9 mouse cellular contexts compared by ENCODE assay signal in genomic region chr10:70195786-70196185, GRCm38 (mm10). TPM values are rescaled to one million over a fixed set of nuclear protein-coding genes. Genes with fewer than 3 reads are reported as not detected.
DNase-seq lines count a peak whose midpoint lies in the region; ATAC-seq and TF ChIP-seq lines count a peak whose summit lies in the region.
"Had no signal": no experiment of that assay in that cellular context is flagged by ENCODE, and none has a peak within 500 bp of the region (broad histone marks: within the 10 kb centered on the region; RNA-seq: fewer than 3 reads in every experiment).

No protein-coding gene starts in this region.

- ATAC-seq in forebrain, embryonic 11.5 days (replicated peaks; ENCODE audit: low FRiP score) = no peak
- ATAC-seq in hindbrain, embryonic 15.5 days (ENCODE audit: low FRiP score, low read depth) = 0 out of 2 replicates have a peak, but pooled peaks have one; percentile 54
- ATAC-seq in liver, embryonic 12.5 days = peak; percentile 37; the same call in 1 of the 2 replicates
- no peak for ATAC-seq in megakaryocyte, adult 5-6 weeks (ENCODE audit: poor library complexity, severe bottlenecking)

- no peak overlapping the region for H3K4me2 ChIP-seq in forebrain, embryonic 11.5 days (ENCODE audit: low read depth, low read length, severe bottlenecking)
- H3K4me2 ChIP-seq in hindbrain, embryonic 15.5 days = no peak overlapping the region
- H3K4me2 ChIP-seq in liver, embryonic 12.5 days = no peak overlapping the region

- TF ChIP-seq EP300 in MEL (IDR thresholded peaks at IDR 0.05; ENCODE audit: low read depth in 1 of 2, low read length in 2 of 2) = no peak

- no peaks in the 10 kb centered on the region for H3K79me2 ChIP-seq in MEL (ENCODE audit: control insufficient read depth, insufficient read depth, low read length, poor library complexity)

- TF ChIP-seq POLR2A in MEL (IDR thresholded peaks at IDR 0.05; ENCODE audit: control insufficient read depth in 1 of 2, insufficient read depth in 1 of 2, low read depth in 1 of 2, low read length in 2 of 2, poor library complexity in 1 of 2) = no peak

- H3K4me3 ChIP-seq in forebrain, embryonic 10.5 days = no peak overlapping the region
- H3K4me3 ChIP-seq in forebrain, embryonic 11.5 days (ENCODE audit: low read depth, low read length) = no peak overlapping the region
- peak overlapping the region; percentile 4 to 31 for H3K4me3 ChIP-seq in MEL (ENCODE audit: control insufficient read depth in 1 of 2, insufficient read depth in 1 of 2, low read depth in 2 of 2, low read length in 2 of 2)
- no peak overlapping the region for H3K4me3 ChIP-seq in hindbrain, embryonic 15.5 days
- H3K4me3 ChIP-seq in liver, embryonic 12.5 days = no peak overlapping the region

- peaks cover 10% of the 10 kb centered on the region for H3K4me1 ChIP-seq in forebrain, embryonic 10.5 days
- H3K4me1 ChIP-seq in forebrain, embryonic 11.5 days (replicated peaks; ENCODE audit: control insufficient read depth, insufficient read depth, low read length) = no peaks in the 10 kb centered on the region
- peaks cover 0 to 20% of the 10 kb centered on the region in 2 experiments; a peak in 2 of 4 replicates for H3K4me1 ChIP-seq in MEL (ENCODE audit: control insufficient read depth in 1 of 2, insufficient read depth in 2 of 2, low read length in 2 of 2)
- H3K4me1 ChIP-seq in hindbrain, embryonic 15.5 days (replicated peaks) = peaks cover 5% of the 10 kb centered on the region; the same call in 1 of the 2 replicates
- peaks cover 14% of the 10 kb centered on the region for H3K4me1 ChIP-seq in liver, embryonic 12.5 days

- 60% methylated on average over 7 of the region's 7 CpGs for WGBS in forebrain, embryonic 10.5 days
- WGBS in forebrain, embryonic 11.5 days = 59% methylated on average over 7 of the region's 7 CpGs
- WGBS in hindbrain, embryonic 15.5 days = 56% methylated on average over 7 of the region's 7 CpGs
- WGBS in liver, embryonic 12.5 days (ENCODE audit: insufficient replicate concordance) = 47% methylated on average over 7 of the region's 7 CpGs

- H3K27ac ChIP-seq in forebrain, embryonic 10.5 days = no peak overlapping the region
- H3K27ac ChIP-seq in forebrain, embryonic 11.5 days (ENCODE audit: low read depth, low read length) = no peak overlapping the region
- peak overlapping the region; percentile 76 for H3K27ac ChIP-seq in MEL (ENCODE audit: control insufficient read depth, low read depth, low read length)
- H3K27ac ChIP-seq in hindbrain, embryonic 15.5 days (replicated peaks) = no peak overlapping the region
- H3K27ac ChIP-seq in liver, embryonic 12.5 days = peak overlapping the region; percentile 62; the same call in 1 of the 2 replicates

- TF ChIP-seq RAD21 in MEL (IDR thresholded peaks at IDR 0.05; ENCODE audit: low read depth, low read length) = peak; percentile 23

- H3K36me3 ChIP-seq in forebrain, embryonic 10.5 days (replicated peaks) = peaks cover 40% of the 10 kb centered on the region
- no peaks in the 10 kb centered on the region for H3K36me3 ChIP-seq in forebrain, embryonic 11.5 days (ENCODE audit: control insufficient read depth, insufficient read depth, low read length)
- H3K36me3 ChIP-seq in MEL (ENCODE audit: control insufficient read depth in 1 of 2, insufficient read depth in 2 of 2, low read length in 2 of 2) = peaks cover 0 to 14% of the 10 kb centered on the region in 2 experiments; a peak in 2 of 4 replicates
- H3K36me3 ChIP-seq in hindbrain, embryonic 15.5 days = peaks cover 5% of the 10 kb centered on the region; the same call in 1 of the 2 replicates
- H3K36me3 ChIP-seq in liver, embryonic 12.5 days = peaks cover 30% of the 10 kb centered on the region

- H3K27me3 ChIP-seq in forebrain, embryonic 10.5 days (ENCODE audit: poor library complexity, severe bottlenecking) = no peaks in the 10 kb centered on the region
- no peaks in the 10 kb centered on the region for H3K27me3 ChIP-seq in forebrain, embryonic 11.5 days (ENCODE audit: control insufficient read depth, insufficient read depth, low read length)
- no peaks in the 10 kb centered on the region for H3K27me3 ChIP-seq in MEL (ENCODE audit: control insufficient read depth in 1 of 2, insufficient read depth in 2 of 2, low read length in 2 of 2)
- H3K27me3 ChIP-seq in hindbrain, embryonic 15.5 days = no peaks in the 10 kb centered on the region
- no peaks in the 10 kb centered on the region for H3K27me3 ChIP-seq in liver, embryonic 12.5 days (replicated peaks)
- H3K27me3 ChIP-seq: CH12.LX had no signal

- peak; percentile 5 to 32 (median 15); a peak in 2 of 6 replicates for TF ChIP-seq CTCF in MEL (IDR thresholded peaks at IDR 0.05 in 2 of 3, conservative IDR thresholded peaks at IDR 0.05 in 1 of 3; ENCODE audit: control insufficient read depth in 1 of 3, insufficient read depth in 1 of 3, low read depth in 2 of 3, low read length in 3 of 3, poor library complexity in 1 of 3, severe bottlenecking in 1 of 3)

- no peaks in the 10 kb centered on the region for H3K9me3 ChIP-seq in forebrain, embryonic 10.5 days
- H3K9me3 ChIP-seq in forebrain, embryonic 11.5 days (ENCODE audit: control insufficient read depth, low read length) = no peaks in the 10 kb centered on the region
- no peaks in the 10 kb centered on the region for H3K9me3 ChIP-seq in MEL (replicated peaks; ENCODE audit: insufficient read depth, low read length)
- no peaks in the 10 kb centered on the region for H3K9me3 ChIP-seq in hindbrain, embryonic 15.5 days
- no peaks in the 10 kb centered on the region for H3K9me3 ChIP-seq in liver, embryonic 12.5 days (replicated peaks)

- DNase-seq in forebrain, embryonic 10.5 days (ENCODE audit: extremely low spot score, low spot score) = peak; percentile 27
- DNase-seq in forebrain, embryonic 11.5 days (ENCODE audit: low spot score) = no peak
- DNase-seq in MEL (ENCODE audit: low read depth, low spot score) = peak; percentile 59
- DNase-seq in skeletal muscle tissue, adult 2 months (ENCODE audit: low read depth, low spot score) = peak; percentile 49
- no peak for DNase-seq in left cerebral cortex, adult 18-20 months (ENCODE audit: low spot score in 2 of 2)

- H3K9ac ChIP-seq in forebrain, embryonic 11.5 days (ENCODE audit: low read length) = no peak overlapping the region
- peak overlapping the region; percentile 32; the same call in 1 of the 2 replicates for H3K9ac ChIP-seq in MEL (ENCODE audit: control insufficient read depth, low read depth, low read length, poor library complexity, severe bottlenecking)
- H3K9ac ChIP-seq in hindbrain, embryonic 15.5 days = no peak overlapping the region
- H3K9ac ChIP-seq in liver, embryonic 12.5 days = no peak overlapping the region

TF ChIP-seq in MEL, 35 proteins besides CTCF, POLR2A, EP300 and RAD21:
- no peak for TF ChIP-seq POLR2AphosphoS5 (IDR thresholded peaks at IDR 0.05; ENCODE audit: borderline replicate concordance, low read depth, low read length)
- TF ChIP-seq MYB (IDR thresholded peaks at IDR 0.05; ENCODE audit: low read depth, low read length) = no peak
- no peak for TF ChIP-seq KAT2A (conservative IDR thresholded peaks at IDR 0.05; ENCODE audit: low read depth, low read length)
- no peak for TF ChIP-seq BHLHE40 (IDR thresholded peaks at IDR 0.05; ENCODE audit: borderline replicate concordance, low read depth, low read length)
- no peak for TF ChIP-seq TAL1 (IDR thresholded peaks at IDR 0.05; ENCODE audit: low read length)
- no peak for TF ChIP-seq MEF2A (IDR thresholded peaks at IDR 0.05; ENCODE audit: extremely low read depth, insufficient replicate concordance, low read depth, low read length, poor library complexity, severe bottlenecking)
- no peak for TF ChIP-seq NELFE (IDR thresholded peaks at IDR 0.05; ENCODE audit: low read depth, low read length)
- no peak for TF ChIP-seq ETS1 (IDR thresholded peaks at IDR 0.05; ENCODE audit: low read depth, low read length)
- no peak for TF ChIP-seq MXI1 (IDR thresholded peaks at IDR 0.05; ENCODE audit: low read depth, low read length)
- TF ChIP-seq JUND (IDR thresholded peaks at IDR 0.05; ENCODE audit: low read depth, low read length) = no peak
- no peak for TF ChIP-seq ZMIZ1 (IDR thresholded peaks at IDR 0.05; ENCODE audit: low read depth, low read length)
- no peak for TF ChIP-seq ZC3H11A (IDR thresholded peaks at IDR 0.05; ENCODE audit: low read depth, low read length)
- no peak for TF ChIP-seq ZNF384 (IDR thresholded peaks at IDR 0.05; ENCODE audit: low read depth, low read length)

RNA-seq across cellular contexts. Expression of gene Mrln, which starts 8.7 kb away (rescaled TPM):
- polyA plus RNA-seq in forebrain, embryonic 10.5 days (2016; fragmentation: Nextera tagmentation; extraction: Ambion mirVana) = 1.5 TPM in 1 of 2 replicates, not detected in the other
- 0.94 TPM in 1 of 2 replicates, not detected in the other for polyA plus RNA-seq in forebrain, embryonic 11.5 days (2014; fragmentation: Nextera tagmentation; extraction: Ambion mirVana)
- not detected in 2 replicates for total RNA-seq in MEL (2012; rRNA removed)
- not detected for polyA plus RNA-seq in MEL (2012; ENCODE audit: insufficient read depth in 1 of 2, insufficient read length in 2 of 2, low read depth in 1 of 2, low replicate concordance in 2 of 2, missing spikeins in 1 of 2)
- polyA plus RNA-seq in hindbrain, embryonic 15.5 days (2015; fragmentation: Nextera tagmentation; extraction: Ambion mirVana) = 1.8 and 2.0 TPM in 2 replicates
- polyA plus RNA-seq in liver, embryonic 12.5 days (2016; fragmentation: Nextera tagmentation; extraction: Ambion mirVana) = 0.35 and 0.87 TPM in 2 replicates
- not detected in 2 replicates for total RNA-seq in megakaryocyte, adult 5-6 weeks (2015)
- not detected in 2 replicates for total RNA-seq in megakaryocyte, adult 5-6 weeks (2017)
- total RNA-seq in left cerebral cortex, adult 18-20 months (2021) = not detected
- total RNA-seq: CH12.LX had no signal

RNA-seq across cellular contexts. Expression of gene Slc16a9, which starts 49.1 kb away (rescaled TPM):
- 0.09 and 0.29 TPM in 2 replicates for polyA plus RNA-seq in forebrain, embryonic 10.5 days (2016; fragmentation: Nextera tagmentation; extraction: Ambion mirVana)
- 0.25 and 0.29 TPM in 2 replicates for polyA plus RNA-seq in forebrain, embryonic 11.5 days (2014; fragmentation: Nextera tagmentation; extraction: Ambion mirVana)
- not detected in 2 replicates for total RNA-seq in MEL (2012; rRNA removed)
- not detected for polyA plus RNA-seq in MEL (2012; ENCODE audit: insufficient read depth in 1 of 2, insufficient read length in 2 of 2, low read depth in 1 of 2, low replicate concordance in 2 of 2, missing spikeins in 1 of 2)
- 1.6 and 3.6 TPM in 2 replicates for polyA plus RNA-seq in hindbrain, embryonic 15.5 days (2015; fragmentation: Nextera tagmentation; extraction: Ambion mirVana)
- polyA plus RNA-seq in liver, embryonic 12.5 days (2016; fragmentation: Nextera tagmentation; extraction: Ambion mirVana) = 0.37 and 0.52 TPM in 2 replicates
- total RNA-seq in megakaryocyte, adult 5-6 weeks (2015) = 0.11 TPM in 1 of 2 replicates, not detected in the other
- total RNA-seq in megakaryocyte, adult 5-6 weeks (2017) = 0.12 and 0.26 TPM in 2 replicates
- 1 to 10 TPM; 1.4 to 2.2 TPM for total RNA-seq in left cerebral cortex, adult 18-20 months (2021)
- total RNA-seq: CH12.LX had no signal

Comparison
In these comparisons a context has a peak if more than half of its experiments do, and no peak if none do; other contexts are left out.
1. DNase-seq: peak in forebrain, embryonic 10.5 days (single experiment), MEL (single experiment) and skeletal muscle tissue, adult 2 months (single experiment); none in forebrain, embryonic 11.5 days (single experiment) and left cerebral cortex, adult 18-20 months (0 of 2).
2. H3K27ac ChIP-seq: peak in MEL (single experiment) and liver, embryonic 12.5 days (single experiment); none in forebrain, embryonic 10.5 days (single experiment), forebrain, embryonic 11.5 days (single experiment) and hindbrain, embryonic 15.5 days (single experiment).
3. H3K4me3 ChIP-seq: peak in MEL (2 of 2); none in forebrain, embryonic 10.5 days (single experiment), forebrain, embryonic 11.5 days (single experiment), hindbrain, embryonic 15.5 days (single experiment) and liver, embryonic 12.5 days (single experiment).
4. ATAC-seq: peak in hindbrain, embryonic 15.5 days (single experiment) and liver, embryonic 12.5 days (single experiment); none in forebrain, embryonic 11.5 days (single experiment) and megakaryocyte, adult 5-6 weeks (single experiment).